Mouse (Mus musculus) liver, adult 2 months (tissue): ENCODE measurements around the gene Pax2. TPM values are rescaled to one million over a fixed set of nuclear protein-coding genes. Genes with fewer than 3 reads are reported as not detected.

Experiments used
- DNase-seq: peaks from one replicate; pipeline ENCODE4 v3.0.0-alpha.2; 2011; ENCODE audit warnings: low read depth, low spot score; ENCODE audit errors: extremely low read depth
- H3K27ac ChIP-seq: fragments of 200-500 bp; replicated peaks from 2 replicates; pipeline ENCODE4 v1.5.1; 2012; ENCODE audit warnings: low read depth, mild to moderate bottlenecking, control low read depth, inconsistent platforms, low read length; ENCODE audit not compliant: insufficient read depth
- H3K27me3 ChIP-seq: fragments of 200-500 bp; 2 replicates; pipeline ENCODE4 v1.6.1; 2012; ENCODE audit warnings: mild to moderate bottlenecking, moderate library complexity, low read length, inconsistent platforms; ENCODE audit not compliant: control insufficient read depth, insufficient read depth
- H3K36me3 ChIP-seq: fragments of 200-500 bp; 2 replicates; pipeline ENCODE4 v1.6.1; 2012; ENCODE audit warnings: low read length, inconsistent platforms; ENCODE audit not compliant: control insufficient read depth, insufficient read depth
- H3K4me1 ChIP-seq: fragments of 200-500 bp; 2 replicates; pipeline ENCODE4 v1.6.1; 2011; ENCODE audit warnings: low read length; ENCODE audit not compliant: control insufficient read depth, insufficient read depth
- H3K4me3 ChIP-seq: fragments of 200-500 bp; 2 replicates; pipeline ENCODE4 v1.5.1; 2011; ENCODE audit warnings: low read depth, mild to moderate bottlenecking, control low read depth, low read length, moderate library complexity; ENCODE audit not compliant: insufficient read depth
- H3K79me2 ChIP-seq: fragments of 200-500 bp; 2 replicates; pipeline ENCODE4 v1.6.1; 2012; ENCODE audit warnings: inconsistent platforms, mild to moderate bottlenecking, low read length, moderate library complexity; ENCODE audit not compliant: control insufficient read depth, insufficient read depth
- H3K9ac ChIP-seq: fragments of 200-500 bp; 2 replicates; pipeline ENCODE4 v1.6.1; 2012; ENCODE audit warnings: low read depth, mild to moderate bottlenecking, control low read depth, inconsistent platforms, low read length
- CTCF ChIP-seq: fragments of 200-500 bp; IDR thresholded peaks from 2 replicates; pipeline ENCODE4 v1.5.1; 2011; ENCODE audit warnings: low read depth, low read length, control low read depth
- POLR2A ChIP-seq: fragments of 200-500 bp; IDR thresholded peaks from 2 replicates; pipeline ENCODE4 v1.6.1; 2011; ENCODE audit warnings: low read length, control low read depth; ENCODE audit not compliant: insufficient read depth; ENCODE audit errors: extremely low read depth
- WGBS: fragments of 180-500 bp; shearing (Covaris S2); methylation state at CpG from one replicate; pipeline ENCODE4 v1.1.7; 2018; 5-methylcytosine and 5-hydroxymethylcytosine counted together
- polyA plus RNA-seq: library from polyadenylated mRNA; depleted of rRNA; stranded (reverse); fragments of >200 nt; gene quantifications from 2 replicates; pipeline ENCODE4 v1.2.3, GENCODE M21; 2012
- total RNA-seq: library from RNA; depleted of rRNA; stranded (reverse); fragments of >200 nt; gene quantifications from 2 replicates; pipeline ENCODE4 v1.2.3, GENCODE M21; 2014

Pax2 gene
- total and polyA plus RNA-seq, 2 experiments: not detected

DNA sequence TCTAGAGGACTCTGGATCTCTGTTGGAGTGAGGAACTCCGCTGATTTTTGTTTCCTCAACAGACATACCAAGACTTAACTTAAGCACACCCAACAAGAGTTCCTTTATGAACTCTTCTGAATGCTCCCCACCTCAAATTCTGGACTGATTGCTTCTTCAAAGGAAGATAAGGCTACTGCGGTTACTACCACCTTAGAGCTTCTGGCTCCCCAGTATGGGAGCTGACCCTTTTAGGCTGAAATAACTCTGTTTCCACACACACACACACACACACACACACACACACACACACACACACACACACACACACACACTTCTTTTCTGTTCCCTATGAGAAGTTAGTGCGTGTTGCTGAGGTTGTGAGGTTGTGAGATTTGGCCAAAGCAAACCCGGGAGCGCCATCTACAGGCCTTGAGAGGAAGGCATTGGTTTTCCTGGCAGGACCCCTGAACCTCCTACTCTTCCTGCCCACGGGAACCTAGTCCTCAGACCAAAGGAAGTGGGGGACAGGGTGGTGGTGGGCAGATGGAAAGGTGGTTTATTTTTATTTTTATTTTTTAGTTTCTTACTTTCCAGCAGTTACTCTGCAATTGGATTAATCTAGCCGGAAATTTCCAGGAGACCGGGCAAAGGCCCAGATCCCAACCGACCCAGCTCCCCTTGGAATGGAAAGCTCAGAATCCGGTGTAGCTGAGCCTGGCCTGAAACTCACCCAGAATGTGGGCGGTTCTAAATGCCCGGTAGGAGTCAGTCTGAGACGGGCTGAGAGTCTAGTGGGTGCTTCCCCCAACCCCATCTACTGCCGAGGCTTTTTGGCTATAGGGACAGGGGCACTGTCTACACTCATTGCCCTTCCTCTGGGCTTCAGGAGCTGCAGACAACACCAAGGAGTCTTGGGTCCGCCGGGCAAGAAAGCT, 1.1 kb upstream of the Pax2 start:
- peak; percentile 47 for DNase-seq
- Histone ChIP-seq H3K4me1 (no peaks in the 10 kb centered on the region), H3K27me3 (peaks cover 54% of the 10 kb centered on the region), H3K79me2 (no peaks in the 10 kb centered on the region), H3K9ac (no peak overlapping the region), H3K36me3 (no peaks in the 10 kb centered on the region), H3K4me3 (no peak overlapping the region), H3K27ac (no peak overlapping the region)
- TF ChIP-seq CTCF (peak; percentile 86), POLR2A (no peak)
- WGBS: 4% methylated on average over 16 of the region's 16 CpGs

DNA sequence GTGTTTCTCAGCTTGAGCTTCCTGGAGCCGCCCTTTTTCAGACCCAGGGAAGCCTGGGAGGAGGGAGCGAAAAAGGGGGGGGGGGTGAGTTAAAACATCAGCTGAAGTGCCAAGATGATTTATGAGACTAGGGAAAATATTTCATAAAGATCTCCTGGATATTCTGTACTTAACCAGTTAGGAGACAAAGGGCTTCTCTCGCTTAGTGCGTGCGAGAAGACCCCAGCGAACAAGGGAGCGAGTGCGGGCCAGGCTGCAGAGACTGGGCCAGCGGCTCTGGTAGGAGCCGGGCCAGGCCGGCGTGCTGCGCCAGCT, 510 bp upstream of the Pax2 start:
- H3K79me2 ChIP-seq: no peaks in the 10 kb centered on the region
- H3K36me3 ChIP-seq: no peaks in the 10 kb centered on the region
- TF ChIP-seq CTCF: no peak
- no peak for TF ChIP-seq POLR2A
- peaks cover 52% of the 10 kb centered on the region for H3K27me3 ChIP-seq
- H3K4me3 ChIP-seq: no peak overlapping the region
- H3K4me1 ChIP-seq: no peaks in the 10 kb centered on the region
- H3K27ac ChIP-seq: no peak overlapping the region
- no peak overlapping the region for H3K9ac ChIP-seq
- DNase-seq: no peak
- WGBS: 5% methylated on average over 13 of the region's 13 CpGs

DNA sequence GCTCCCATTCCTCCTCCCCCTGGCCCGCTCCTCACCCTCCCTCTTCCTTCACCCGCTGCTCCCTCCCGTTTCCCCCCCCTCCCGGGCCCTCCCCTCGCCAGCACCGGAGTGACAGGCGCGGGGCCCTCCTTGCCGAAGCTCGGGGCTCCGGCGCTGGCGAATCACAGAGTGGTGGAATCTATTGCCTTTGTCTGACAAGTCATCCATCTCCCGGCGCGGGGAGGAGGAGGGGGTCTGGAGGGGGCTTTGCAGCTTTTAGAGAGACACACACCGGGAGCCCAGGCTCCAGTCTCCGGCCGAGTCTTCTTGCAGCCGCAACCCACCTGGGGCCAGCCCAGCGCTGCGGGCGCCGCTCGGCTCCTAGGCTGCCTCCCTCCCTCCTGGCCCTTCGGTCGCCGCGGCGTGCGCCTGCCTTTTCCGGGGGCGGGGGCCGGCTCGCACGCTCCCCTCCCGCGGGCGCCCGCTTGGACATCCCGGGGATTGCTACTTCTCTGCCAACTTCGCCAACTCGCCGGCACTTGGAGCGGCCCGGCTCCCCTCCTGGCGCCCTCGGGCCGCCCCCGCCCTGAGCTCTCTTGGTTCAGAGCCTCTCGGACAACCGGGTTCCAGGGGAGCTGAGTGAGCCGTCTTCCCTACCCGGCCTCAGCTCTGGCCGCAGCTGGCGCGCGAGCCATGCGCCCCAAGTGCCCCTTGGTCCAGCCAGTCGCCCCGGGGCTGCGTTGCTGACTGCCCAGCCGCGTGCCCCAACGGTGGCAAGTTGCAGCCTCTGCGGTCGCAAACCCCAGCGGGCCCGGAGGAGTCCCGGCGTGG, 781 bp downstream of the Pax2 start:
- Histone ChIP-seq H3K79me2 (no peaks in the 10 kb centered on the region), H3K9ac (no peak overlapping the region), H3K4me1 (no peaks in the 10 kb centered on the region), H3K36me3 (no peaks in the 10 kb centered on the region), H3K27me3 (peaks cover 62% of the 10 kb centered on the region), H3K4me3 (no peak overlapping the region), H3K27ac (no peak overlapping the region)
- TF ChIP-seq POLR2A (no peak), CTCF (no peak)
- no peak for DNase-seq
- 1% methylated on average over 71 of the region's 71 CpGs for WGBS

DNA sequence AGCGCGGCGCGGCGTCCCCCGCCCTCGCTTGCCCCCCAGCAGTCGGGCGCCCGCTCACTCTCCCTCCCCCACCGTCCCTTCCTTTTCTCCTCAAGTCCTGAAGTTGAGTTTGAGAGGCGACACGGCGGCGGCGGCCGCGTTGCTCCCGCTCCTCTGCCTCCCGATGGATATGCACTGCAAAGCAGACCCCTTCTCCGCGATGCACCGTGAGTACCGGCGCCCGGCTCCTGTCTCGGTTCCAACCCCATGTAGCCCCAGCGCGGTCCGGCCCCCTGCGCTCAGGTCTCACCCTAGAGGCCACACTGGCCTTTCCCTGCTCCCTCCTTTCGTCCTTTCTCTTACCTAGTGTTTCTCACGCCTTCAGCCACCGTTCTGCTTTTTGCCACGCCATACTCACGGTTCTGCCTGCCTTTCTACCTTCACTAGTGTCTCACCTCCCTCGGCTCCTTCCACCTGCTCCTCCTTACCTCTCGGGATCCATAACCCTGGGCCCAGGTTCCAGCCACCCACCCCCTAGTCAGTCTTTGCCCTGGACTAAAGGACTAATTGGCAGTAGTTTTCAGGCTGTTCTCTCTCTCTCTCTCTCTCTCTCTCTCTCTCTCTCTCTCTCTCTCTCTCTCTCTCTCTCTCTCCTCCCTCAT, 1.5 kb downstream of the Pax2 start:
- Histone ChIP-seq H3K27me3 (peaks cover 58% of the 10 kb centered on the region), H3K9ac (no peak overlapping the region), H3K79me2 (no peaks in the 10 kb centered on the region), H3K4me1 (no peaks in the 10 kb centered on the region), H3K4me3 (no peak overlapping the region), H3K27ac (no peak overlapping the region), H3K36me3 (no peaks in the 10 kb centered on the region)
- no peak for DNase-seq
- TF ChIP-seq CTCF: no peak
- no peak for TF ChIP-seq POLR2A
- WGBS: 3% methylated on average over 38 of the region's 38 CpGs

DNA sequence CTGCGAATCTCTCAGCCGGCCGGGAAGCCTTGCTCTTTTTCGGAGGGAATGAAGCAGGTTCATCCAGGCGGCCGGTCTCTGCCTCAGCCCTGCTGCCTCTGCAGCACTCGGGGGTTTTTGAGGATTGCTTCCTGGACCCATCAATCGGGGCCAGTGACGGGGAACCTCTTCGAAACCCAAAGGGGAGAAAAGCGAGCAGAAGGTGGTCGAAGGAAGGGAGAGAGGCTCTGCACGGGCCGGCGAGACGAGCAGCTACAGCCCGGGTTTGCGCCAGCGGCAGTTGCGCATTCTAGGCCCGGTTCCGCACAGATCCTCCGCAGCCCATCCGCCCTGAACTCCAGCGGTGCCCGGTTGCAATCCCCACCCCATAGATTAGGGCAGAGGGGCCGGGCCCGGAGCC, 3.0 kb downstream of the Pax2 start:
- no peak overlapping the region for H3K9ac ChIP-seq
- H3K36me3 ChIP-seq: no peaks in the 10 kb centered on the region
- H3K4me1 ChIP-seq: no peaks in the 10 kb centered on the region
- no peaks in the 10 kb centered on the region for H3K79me2 ChIP-seq
- no peak for TF ChIP-seq CTCF
- TF ChIP-seq POLR2A: no peak
- 2% methylated on average over 28 of the region's 28 CpGs for WGBS
- peaks cover 47% of the 10 kb centered on the region for H3K27me3 ChIP-seq
- no peak overlapping the region for H3K4me3 ChIP-seq
- DNase-seq: no peak
- no peak overlapping the region for H3K27ac ChIP-seq

DNA sequence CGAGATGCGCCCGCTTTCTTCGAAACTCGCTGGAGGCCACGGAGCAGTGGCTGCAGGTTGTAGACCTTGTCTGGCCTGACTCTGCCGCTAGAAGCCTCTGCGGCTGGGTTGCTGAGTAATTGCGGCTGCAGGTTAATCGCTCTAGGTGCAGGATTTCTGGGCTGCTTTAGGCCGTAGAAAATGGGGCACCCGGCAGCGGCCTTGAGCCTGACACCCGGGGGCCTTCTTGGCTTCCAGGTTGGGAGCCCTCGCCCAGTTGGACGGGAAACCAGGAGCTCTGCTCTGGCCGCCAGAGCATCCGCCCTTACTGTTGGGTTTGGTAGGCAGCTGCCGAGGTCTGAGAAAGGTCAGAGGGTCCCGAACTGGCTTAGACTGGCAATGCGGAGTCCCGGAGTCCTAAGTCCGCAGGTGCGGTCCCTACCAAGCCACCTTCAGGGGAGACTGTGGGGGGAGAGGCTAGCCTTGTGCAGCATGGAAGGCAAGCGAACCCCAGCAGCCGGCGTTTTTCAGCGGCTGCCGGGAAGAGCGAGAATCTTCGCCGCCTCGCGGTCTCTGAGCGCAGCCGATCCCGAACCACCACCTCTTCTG, 3.8 kb downstream of the Pax2 start:
- Histone ChIP-seq H3K9ac (no peak overlapping the region), H3K27me3 (peaks cover 45% of the 10 kb centered on the region), H3K79me2 (no peaks in the 10 kb centered on the region), H3K27ac (no peak overlapping the region), H3K36me3 (no peaks in the 10 kb centered on the region), H3K4me1 (no peaks in the 10 kb centered on the region), H3K4me3 (no peak overlapping the region)
- DNase-seq: no peak
- 3% methylated on average over 37 of the region's 37 CpGs for WGBS
- no peak for TF ChIP-seq CTCF
- no peak for TF ChIP-seq POLR2A
